10 mouse cellular contexts compared by ENCODE assay signal in the genomic region with DNA sequence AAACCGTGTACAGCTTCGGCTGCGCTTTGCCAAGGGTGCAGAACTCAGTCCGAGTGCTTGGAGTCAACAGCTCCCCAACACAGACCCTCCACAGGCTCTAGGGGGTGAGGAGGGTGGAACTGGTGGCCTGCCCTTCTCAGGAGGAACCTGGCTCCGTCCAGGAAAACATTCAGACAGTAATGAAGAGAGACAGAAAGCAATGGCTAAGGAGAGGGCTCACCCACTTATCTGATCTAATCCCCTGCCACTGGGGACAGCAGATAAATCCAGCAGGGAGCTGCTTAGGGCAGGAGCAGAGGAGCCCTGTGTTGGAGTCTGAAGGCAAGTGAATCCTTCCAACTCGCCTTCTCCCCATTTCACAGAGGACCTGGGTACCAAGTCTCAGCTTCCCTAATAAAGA.
DNase-seq lines count a peak whose midpoint lies in the region; ATAC-seq and TF ChIP-seq lines count a peak whose summit lies in the region.
"Had no signal": no experiment of that assay in that cellular context is flagged by ENCODE, and none has a peak within 500 bp of the region (broad histone marks: within the 10 kb centered on the region; RNA-seq: fewer than 3 reads in every experiment).

No protein-coding gene starts in this region.

- H3K4me1 ChIP-seq in forebrain, embryonic 10.5 days = peaks cover 8% of the 10 kb centered on the region
- H3K4me1 ChIP-seq in forebrain, embryonic 11.5 days (replicated peaks; ENCODE audit: control insufficient read depth, insufficient read depth, low read length) = 0 out of 2 replicates have a peak, but pooled peaks cover 2% of the 10 kb centered on the region
- 0 out of 2 replicates have a peak, but pooled peaks cover 7% of the 10 kb centered on the region for H3K4me1 ChIP-seq in kidney, postnatal 0 days (replicated peaks; ENCODE audit: insufficient read depth, low read length)
- no peaks in the 10 kb centered on the region for H3K4me1 ChIP-seq in intestine, postnatal 0 days (replicated peaks; ENCODE audit: control insufficient read depth, insufficient read depth, low read length)
- peaks cover 25% of the 10 kb centered on the region for H3K4me1 ChIP-seq in neural tube, embryonic 15.5 days

- H3K27ac ChIP-seq in forebrain, embryonic 10.5 days = no peak overlapping the region
- no peak overlapping the region for H3K27ac ChIP-seq in forebrain, embryonic 11.5 days (ENCODE audit: low read depth, low read length)
- no peak overlapping the region for H3K27ac ChIP-seq in kidney, postnatal 0 days
- no peak overlapping the region for H3K27ac ChIP-seq in intestine, postnatal 0 days (ENCODE audit: low read depth, low read length)
- H3K27ac ChIP-seq in neural tube, embryonic 15.5 days (replicated peaks) = peak overlapping the region; percentile 68

- no peak for TF ChIP-seq CTCF in kidney, postnatal 0 days (IDR thresholded peaks at IDR 0.05; ENCODE audit: low read depth)
- no peak for TF ChIP-seq CTCF in intestine, postnatal 0 days (IDR thresholded peaks at IDR 0.05; ENCODE audit: low read depth)

- no peaks in the 10 kb centered on the region for H3K9me3 ChIP-seq in forebrain, embryonic 10.5 days
- H3K9me3 ChIP-seq in forebrain, embryonic 11.5 days (ENCODE audit: control insufficient read depth, low read length) = no peaks in the 10 kb centered on the region
- H3K9me3 ChIP-seq in kidney, postnatal 0 days (replicated peaks; ENCODE audit: low read length) = no peaks in the 10 kb centered on the region
- H3K9me3 ChIP-seq in intestine, postnatal 0 days (ENCODE audit: control insufficient read depth) = no peaks in the 10 kb centered on the region
- H3K9me3 ChIP-seq in neural tube, embryonic 15.5 days (replicated peaks) = no peaks in the 10 kb centered on the region

- no peak for ATAC-seq in forebrain, embryonic 11.5 days (replicated peaks; ENCODE audit: low FRiP score)
- no peak for ATAC-seq in kidney, postnatal 0 days (replicated peaks; ENCODE audit: low FRiP score, low read depth)
- ATAC-seq in intestine, postnatal 0 days = no peak
- ATAC-seq in neural tube, embryonic 15.5 days (ENCODE audit: low FRiP score) = 0 out of 2 replicates have a peak, but pooled peaks have one; percentile 19
- ATAC-seq: liver, postnatal 0 days had no signal

- peaks cover 32% of the 10 kb centered on the region for H3K27me3 ChIP-seq in forebrain, embryonic 10.5 days (ENCODE audit: poor library complexity, severe bottlenecking)
- no peaks in the 10 kb centered on the region for H3K27me3 ChIP-seq in forebrain, embryonic 11.5 days (ENCODE audit: control insufficient read depth, insufficient read depth, low read length)
- 0 out of 2 replicates have a peak, but pooled peaks cover 3% of the 10 kb centered on the region for H3K27me3 ChIP-seq in kidney, postnatal 0 days (ENCODE audit: insufficient read depth, low read length)
- peaks cover 5% of the 10 kb centered on the region; the same call in 1 of the 2 replicates for H3K27me3 ChIP-seq in intestine, postnatal 0 days (replicated peaks; ENCODE audit: control insufficient read depth, insufficient read depth, low read length)
- H3K27me3 ChIP-seq in neural tube, embryonic 15.5 days (replicated peaks) = no peaks in the 10 kb centered on the region

- no peak overlapping the region for H3K4me2 ChIP-seq in forebrain, embryonic 11.5 days (ENCODE audit: low read depth, low read length, severe bottlenecking)
- H3K4me2 ChIP-seq in kidney, postnatal 0 days (ENCODE audit: low read length) = peak overlapping the region; percentile 45
- peak overlapping the region; percentile 38 for H3K4me2 ChIP-seq in intestine, postnatal 0 days (replicated peaks; ENCODE audit: low read depth)
- peak overlapping the region; percentile 54 for H3K4me2 ChIP-seq in neural tube, embryonic 15.5 days

- DNase-seq in forebrain, embryonic 10.5 days (ENCODE audit: extremely low spot score, low spot score) = no peak
- DNase-seq in forebrain, embryonic 11.5 days (ENCODE audit: low spot score) = no peak
- DNase-seq in kidney, postnatal 0 days (ENCODE audit: low spot score) = no peak
- no peak for DNase-seq in kidney, adult 9 months
- DNase-seq in ovary, postnatal 36 days (ENCODE audit: low spot score) = no peak
- DNase-seq in ovary, adult 18-20 months (ENCODE audit: low spot score) = no peak
- DNase-seq: cerebellum, postnatal 36 days; liver, postnatal 0 days had no signal

- no peaks in the 10 kb centered on the region for H3K36me3 ChIP-seq in forebrain, embryonic 10.5 days (replicated peaks)
- no peaks in the 10 kb centered on the region for H3K36me3 ChIP-seq in forebrain, embryonic 11.5 days (ENCODE audit: control insufficient read depth, insufficient read depth, low read length)
- no peaks in the 10 kb centered on the region for H3K36me3 ChIP-seq in kidney, postnatal 0 days (ENCODE audit: insufficient read depth, low read length)
- H3K36me3 ChIP-seq in intestine, postnatal 0 days (ENCODE audit: control insufficient read depth, insufficient read depth) = no peaks in the 10 kb centered on the region
- H3K36me3 ChIP-seq in neural tube, embryonic 15.5 days = no peaks in the 10 kb centered on the region

- H3K4me3 ChIP-seq in forebrain, embryonic 10.5 days = 0 out of 2 replicates have a peak overlapping the region, but pooled peaks have one; percentile 22
- no peak overlapping the region for H3K4me3 ChIP-seq in forebrain, embryonic 11.5 days (ENCODE audit: low read depth, low read length)
- peak overlapping the region; percentile 18; the same call in 1 of the 2 replicates for H3K4me3 ChIP-seq in kidney, postnatal 0 days (replicated peaks; ENCODE audit: low read depth, low read length)
- no peak overlapping the region for H3K4me3 ChIP-seq in intestine, postnatal 0 days (ENCODE audit: low read depth, low read length)
- peak overlapping the region; percentile 20 for H3K4me3 ChIP-seq in neural tube, embryonic 15.5 days (replicated peaks)

- WGBS in forebrain, embryonic 10.5 days = 54% methylated on average over 6 of the region's 6 CpGs
- 50% methylated on average over 6 of the region's 6 CpGs for WGBS in forebrain, embryonic 11.5 days
- WGBS in kidney, postnatal 0 days = 24% methylated on average over 6 of the region's 6 CpGs
- WGBS in intestine, postnatal 0 days = 35% methylated on average over 6 of the region's 6 CpGs
- 27% methylated on average over 6 of the region's 6 CpGs for WGBS in neural tube, embryonic 15.5 days

- no peak overlapping the region for H3K9ac ChIP-seq in forebrain, embryonic 11.5 days (ENCODE audit: low read length)
- H3K9ac ChIP-seq in kidney, postnatal 0 days (ENCODE audit: low read depth, low read length) = no peak overlapping the region
- H3K9ac ChIP-seq in intestine, postnatal 0 days (ENCODE audit: low read depth, low read length) = no peak overlapping the region
- H3K9ac ChIP-seq in neural tube, embryonic 15.5 days (replicated peaks) = 0 out of 2 replicates have a peak overlapping the region, but pooled peaks have one; percentile 5
- H3K9ac ChIP-seq: liver, postnatal 0 days had no signal

Comparison
In these comparisons a context has a peak if more than half of its experiments do, and no peak if none do; other contexts are left out.
1. H3K4me3 ChIP-seq: peak in forebrain, embryonic 10.5 days (single experiment), kidney, postnatal 0 days (single experiment) and neural tube, embryonic 15.5 days (single experiment); none in forebrain, embryonic 11.5 days (single experiment) and intestine, postnatal 0 days (single experiment).